Mouse (Mus musculus) forebrain, embryonic 11.5 days (tissue): ENCODE measurements at regions not wholly inside any gene's neighbourhood (a gene's known extent, or its start where the extent isn't known, plus 50 kb on each side); places are given as distances from the start of the nearest gene placed in this dataset.

ENCODE experiments used
- ATAC-seq: fragments of 200-750 bp; cut with Nextera tagmentation; replicated peaks from 2 replicates; pipeline ENCODE4 v1.8.0; 2017; ENCODE audit warnings: moderate TSS enrichment; ENCODE audit not compliant: low FRiP score
- DNase-seq: peaks from one replicate; pipeline ENCODE4 v3.0.0-alpha.2; 2017; ENCODE audit warnings: low spot score
- H3K27ac ChIP-seq: fragments of 300-500 bp; sonication (generic); 2 replicates; pipeline ENCODE4 v1.5.1; 2014; ENCODE audit warnings: low read depth, low read length
- H3K27me3 ChIP-seq: fragments of 300-500 bp; sonication (generic); 2 replicates; pipeline ENCODE4 v1.6.1; 2014; ENCODE audit warnings: mild to moderate bottlenecking, low read length, mixed read lengths; ENCODE audit not compliant: control insufficient read depth, insufficient read depth
- H3K36me3 ChIP-seq: fragments of 300-500 bp; sonication (generic); 2 replicates; pipeline ENCODE4 v1.6.1; 2014; ENCODE audit warnings: mild to moderate bottlenecking, low read length, moderate library complexity, mixed read lengths; ENCODE audit not compliant: control insufficient read depth, insufficient read depth
- H3K4me1 ChIP-seq: fragments of 300-500 bp; sonication (generic); replicated peaks from 2 replicates; pipeline ENCODE4 v1.6.1; 2014; ENCODE audit warnings: low read length, mixed read lengths; ENCODE audit not compliant: control insufficient read depth, insufficient read depth
- H3K4me2 ChIP-seq: fragments of 300-500 bp; sonication (generic); 2 replicates; pipeline ENCODE4 v1.6.1; 2014; ENCODE audit warnings: low read depth, mild to moderate bottlenecking, low read length, moderate library complexity, mixed read lengths; ENCODE audit not compliant: severe bottlenecking
- H3K4me3 ChIP-seq: fragments of 300-500 bp; sonication (generic); 2 replicates; pipeline ENCODE4 v1.5.1; 2014; ENCODE audit warnings: low read depth, low read length
- H3K9ac ChIP-seq: fragments of 300-500 bp; sonication (generic); 2 replicates; pipeline ENCODE4 v1.6.1; 2014; ENCODE audit warnings: low read length
- H3K9me3 ChIP-seq: fragments of 300-500 bp; sonication (generic); 2 replicates; pipeline ENCODE4 v1.6.1; 2016; ENCODE audit warnings: low read length, mixed read lengths; ENCODE audit not compliant: control insufficient read depth
- WGBS: fragments of 180-500 bp; shearing (Covaris S2); extraction: QIAGEN DNeasy Blood & Tissue Kit; methylation state at CpG from one replicate; pipeline ENCODE4 v1.1.7; 2014; 5-methylcytosine and 5-hydroxymethylcytosine counted together

GRCm38 (mm10) chr10:9061979-9062378, 176.1 kb upstream of the Sash1 start:
- no peaks in the 10 kb centered on the region for H3K27me3 ChIP-seq
- H3K4me1 ChIP-seq = no peaks in the 10 kb centered on the region
- no peak overlapping the region for H3K9ac ChIP-seq
- no peak overlapping the region for H3K27ac ChIP-seq
- WGBS = 93% methylated on average over 3 of the region's 3 CpGs
- DNase-seq (no peak), ATAC-seq (no peak)
- H3K4me2 ChIP-seq = no peak overlapping the region
- no peak overlapping the region for H3K4me3 ChIP-seq
- no peaks in the 10 kb centered on the region for H3K9me3 ChIP-seq
- no peaks in the 10 kb centered on the region for H3K36me3 ChIP-seq

- DNase-seq = no peak
- no peaks in the 10 kb centered on the region for H3K27me3 ChIP-seq
- H3K9me3 ChIP-seq = no peaks in the 10 kb centered on the region
- no peak overlapping the region for H3K9ac ChIP-seq
- no peak overlapping the region for H3K27ac ChIP-seq
- no peak overlapping the region for H3K4me2 ChIP-seq
- H3K4me3 ChIP-seq = no peak overlapping the region
- 67% methylated on average over 3 of the region's 3 CpGs for WGBS
- ATAC-seq = no peak
- no peaks in the 10 kb centered on the region for H3K36me3 ChIP-seq
- H3K4me1 ChIP-seq = no peaks in the 10 kb centered on the region
Measured at GRCm38 (mm10) chr10:9055274-9055673, 169.4 kb upstream of the Sash1 start.

GRCm38 (mm10) chr10:9053371-9053770, 167.5 kb upstream of the Sash1 start:
- H3K4me3 ChIP-seq = no peak overlapping the region
- H3K9me3 ChIP-seq = no peaks in the 10 kb centered on the region
- H3K4me1 ChIP-seq = no peaks in the 10 kb centered on the region
- no peak overlapping the region for H3K27ac ChIP-seq
- no peak for DNase-seq
- WGBS = 51% methylated on average over 4 of the region's 4 CpGs
- no peak overlapping the region for H3K4me2 ChIP-seq
- ATAC-seq = no peak
- no peaks in the 10 kb centered on the region for H3K36me3 ChIP-seq
- no peaks in the 10 kb centered on the region for H3K27me3 ChIP-seq
- no peak overlapping the region for H3K9ac ChIP-seq

- 89% methylated on average over 4 of the region's 4 CpGs for WGBS
- Histone ChIP-seq H3K4me1 (no peaks in the 10 kb centered on the region), H3K27me3 (no peaks in the 10 kb centered on the region), H3K4me2 (no peak overlapping the region), H3K36me3 (no peaks in the 10 kb centered on the region), H3K4me3 (no peak overlapping the region), H3K27ac (no peak overlapping the region), H3K9me3 (no peaks in the 10 kb centered on the region), H3K9ac (no peak overlapping the region)
- no peak for DNase-seq
- no peak for ATAC-seq
Measured at GRCm38 (mm10) chr10:9047341-9047740, 161.5 kb upstream of the Sash1 start.

- DNase-seq (no peak), ATAC-seq (no peak)
- H3K27ac ChIP-seq = no peak overlapping the region
- H3K4me3 ChIP-seq = no peak overlapping the region
- H3K4me1 ChIP-seq = no peaks in the 10 kb centered on the region
- no peaks in the 10 kb centered on the region for H3K27me3 ChIP-seq
- no peaks in the 10 kb centered on the region for H3K36me3 ChIP-seq
- no peak overlapping the region for H3K4me2 ChIP-seq
- H3K9ac ChIP-seq = no peak overlapping the region
- no peaks in the 10 kb centered on the region for H3K9me3 ChIP-seq
- WGBS = 92% methylated on average over 9 of the region's 9 CpGs
Measured at GRCm38 (mm10) chr10:9044746-9045370, 159.0 kb upstream of the Sash1 start.

GRCm38 (mm10) chr10:9043507-9043906, 157.6 kb upstream of the Sash1 start:
- Histone ChIP-seq H3K9me3 (no peaks in the 10 kb centered on the region), H3K4me1 (no peaks in the 10 kb centered on the region), H3K9ac (no peak overlapping the region), H3K36me3 (no peaks in the 10 kb centered on the region), H3K4me3 (no peak overlapping the region), H3K27ac (no peak overlapping the region), H3K27me3 (no peaks in the 10 kb centered on the region), H3K4me2 (no peak overlapping the region)
- no peak for ATAC-seq
- WGBS = 83% methylated on average over 1 of the region's 1 CpGs
- DNase-seq = no peak

GRCm38 (mm10) chr10:9030486-9030885, 144.6 kb upstream of the Sash1 start:
- Histone ChIP-seq H3K4me3 (no peak overlapping the region), H3K4me1 (no peaks in the 10 kb centered on the region), H3K27ac (no peak overlapping the region), H3K27me3 (no peaks in the 10 kb centered on the region), H3K36me3 (no peaks in the 10 kb centered on the region), H3K9ac (no peak overlapping the region), H3K4me2 (no peak overlapping the region), H3K9me3 (no peaks in the 10 kb centered on the region)
- ATAC-seq (no peak), DNase-seq (no peak)
- WGBS = 92% methylated on average over 6 of the region's 6 CpGs

- Histone ChIP-seq H3K4me2 (no peak overlapping the region), H3K9ac (no peak overlapping the region), H3K36me3 (no peaks in the 10 kb centered on the region), H3K27ac (no peak overlapping the region), H3K4me1 (no peaks in the 10 kb centered on the region), H3K4me3 (no peak overlapping the region), H3K9me3 (no peaks in the 10 kb centered on the region), H3K27me3 (no peaks in the 10 kb centered on the region)
- 84% methylated on average over 6 of the region's 6 CpGs for WGBS
- ATAC-seq (no peak), DNase-seq (no peak)
Measured at GRCm38 (mm10) chr10:9029506-9029905, 143.6 kb upstream of the Sash1 start.

- 85% methylated on average over 12 of the region's 12 CpGs for WGBS
- Histone ChIP-seq H3K9ac (no peak overlapping the region), H3K36me3 (no peaks in the 10 kb centered on the region), H3K4me1 (no peaks in the 10 kb centered on the region), H3K4me2 (no peak overlapping the region), H3K9me3 (no peaks in the 10 kb centered on the region), H3K27ac (no peak overlapping the region), H3K27me3 (no peaks in the 10 kb centered on the region), H3K4me3 (no peak overlapping the region)
- no peak for DNase-seq
- ATAC-seq = no peak
Measured at GRCm38 (mm10) chr10:9027070-9027807, 141.4 kb upstream of the Sash1 start.
